Mouse (Mus musculus) right cerebral cortex, postnatal 4 days (tissue): ENCODE results near the gene Cd248.

Experiments
- DNase-seq: peaks from one replicate; pipeline ENCODE4 v3.0.0-alpha.2; 2022

The Cd248 gene

GRCm38 (mm10) chr19:5067867-5068569 is at the start of gene Cd248:
Gene Cd248 (plus strand): TSS chr19:5068078.
- peak; percentile 58 for DNase-seq

- DNase-seq, result no peak
Measured at GRCm38 (mm10) chr19:5018191-5018590, 49.7 kb upstream of the Cd248 start.

DNA sequence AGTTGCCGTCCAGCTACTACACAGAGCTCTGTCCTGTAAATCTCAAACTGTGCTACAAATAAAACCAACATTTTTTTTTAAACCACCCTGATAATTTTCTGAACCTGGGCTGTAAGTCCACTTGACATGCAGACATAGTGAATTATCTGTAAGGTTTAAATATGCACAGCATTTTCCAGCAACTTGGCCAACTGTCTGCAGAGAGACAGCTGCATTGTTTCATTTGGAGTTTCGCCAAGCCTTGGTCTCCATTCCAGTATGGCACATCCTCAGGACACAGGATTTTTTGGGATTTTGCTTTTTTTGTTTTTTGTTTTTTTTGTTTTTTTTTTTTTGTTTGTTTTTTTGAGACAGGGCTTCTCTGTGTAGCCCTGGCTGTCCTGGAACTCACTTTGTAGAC is 46.5 kb upstream of the Cd248 start:
- no peak for DNase-seq

- peak; percentile 84 for DNase-seq
Measured at GRCm38 (mm10) chr19:5023621-5024479, 44.0 kb upstream of the Cd248 start, which contains the start of gene Slc29a2. Gene Slc29a2 (plus strand): TSS chr19:5023860.

- DNase-seq, result no peak
Measured at GRCm38 (mm10) chr19:5026111-5026510, 41.8 kb upstream of the Cd248 start.

- DNase-seq, result no peak
Measured at GRCm38 (mm10) chr19:5032686-5033085, 35.2 kb upstream of the Cd248 start.

GRCm38 (mm10) chr19:5036577-5036976 is 31.3 kb upstream of the Cd248 start:
- DNase-seq, result no peak

DNA sequence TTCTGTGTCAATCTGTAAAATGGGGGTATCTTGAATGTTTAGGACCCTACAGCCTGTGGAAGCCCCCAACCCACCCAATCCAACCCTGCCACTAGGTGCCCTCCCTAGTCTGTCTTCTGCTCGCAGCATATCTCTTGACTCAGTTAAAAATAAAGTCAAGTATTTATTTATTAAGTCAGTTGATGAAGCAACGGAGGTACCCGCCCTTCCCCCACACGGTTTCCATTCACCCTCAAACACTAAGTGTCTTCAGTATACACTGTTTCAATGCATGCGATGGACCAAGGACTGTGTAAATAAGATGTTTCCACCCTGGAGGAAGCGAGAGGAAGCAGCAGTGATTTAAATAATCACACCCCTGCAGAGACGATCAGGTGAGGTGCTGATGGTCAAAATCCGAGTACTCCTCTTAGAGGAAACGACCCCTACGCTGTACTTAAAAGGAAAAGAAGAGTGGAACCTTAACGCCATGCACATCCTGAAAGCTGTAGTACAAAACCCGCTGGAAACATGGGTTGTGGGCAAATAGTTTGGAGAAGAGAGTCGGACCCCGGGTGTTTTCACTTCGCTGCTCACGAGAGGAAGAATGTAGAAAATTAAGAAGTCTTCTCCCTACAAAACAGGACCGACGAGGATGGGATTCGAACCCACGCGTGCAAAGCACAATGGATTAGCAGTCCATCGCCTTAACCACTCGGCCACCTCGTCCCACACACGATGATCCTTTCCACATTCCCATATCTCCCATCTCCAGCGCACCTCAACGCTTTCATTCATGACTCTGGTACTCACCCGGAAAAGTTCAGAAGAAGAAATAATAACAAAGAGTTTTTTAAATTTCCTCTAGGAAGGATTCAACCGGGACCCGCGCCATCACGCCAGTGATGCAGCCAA is 30.0 kb upstream of the Cd248 start:
- peak; percentile 82 for DNase-seq

DNA sequence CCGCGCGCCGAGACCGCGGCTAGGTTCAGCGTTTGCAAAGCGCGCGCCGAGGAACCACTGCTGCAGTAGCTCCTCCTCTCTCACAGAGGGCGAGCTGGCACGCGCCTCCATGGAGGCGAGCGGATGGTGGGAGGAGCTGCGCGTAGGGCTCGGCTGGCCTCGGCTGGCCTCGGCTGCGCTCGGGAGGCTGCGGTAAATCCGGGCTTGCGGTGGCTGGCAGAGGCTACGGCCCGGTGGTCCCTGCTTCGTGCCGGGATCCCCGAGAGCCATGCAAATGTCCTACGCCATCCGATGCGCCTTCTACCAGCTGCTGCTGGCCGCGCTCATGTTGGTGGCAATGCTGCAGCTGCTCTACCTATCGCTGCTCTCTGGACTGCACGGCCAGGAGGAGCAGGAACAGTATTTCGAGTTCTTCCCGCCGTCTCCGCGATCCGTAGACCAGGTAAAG is 29.1 kb upstream of the Cd248 start, which contains the start of the genes B4gat1 and AC124502.3:
B4gat1 (plus strand) TSS at position 118 of the 448 bp plus-strand sequence.
AC124502.3 (plus strand) TSS at position 183 of the 448 bp plus-strand sequence.
- DNase-seq, result peak; percentile 90

DNA sequence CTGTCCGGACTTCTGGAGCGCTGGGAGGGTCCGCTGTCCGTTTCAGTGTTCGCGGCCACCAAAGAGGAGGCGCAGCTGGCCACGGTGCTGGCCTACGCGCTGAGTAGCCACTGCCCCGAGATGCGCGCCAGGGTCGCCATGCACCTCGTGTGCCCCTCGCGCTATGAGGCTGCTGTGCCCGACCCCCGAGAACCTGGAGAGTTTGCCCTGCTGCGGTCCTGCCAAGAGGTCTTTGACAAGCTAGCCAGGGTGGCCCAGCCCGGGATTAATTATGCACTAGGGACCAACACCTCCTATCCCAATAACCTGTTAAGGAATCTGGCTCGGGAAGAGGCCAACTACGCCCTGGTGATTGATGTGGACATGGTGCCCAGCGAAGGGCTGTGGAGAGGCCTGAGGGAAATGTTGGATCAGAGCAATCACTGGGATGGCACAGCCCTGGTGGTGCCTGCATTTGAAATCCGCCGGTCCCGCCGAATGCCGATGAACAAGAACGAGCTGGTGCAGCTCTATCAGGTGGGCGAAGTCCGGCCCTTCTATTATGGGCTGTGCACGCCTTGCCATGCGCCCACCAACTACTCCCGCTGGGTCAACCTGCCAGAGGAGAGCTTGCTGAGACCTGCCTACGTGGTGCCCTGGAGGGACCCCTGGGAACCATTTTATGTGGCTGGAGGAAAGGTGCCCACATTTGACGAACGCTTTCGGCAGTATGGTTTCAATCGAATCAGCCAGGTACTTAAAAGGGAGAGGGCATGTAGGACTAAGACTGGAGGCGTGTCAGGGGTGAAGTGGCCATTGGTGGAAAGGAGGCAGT is 28.4 kb upstream of the Cd248 start:
- peak; percentile 34 for DNase-seq

GRCm38 (mm10) chr19:5040862-5041523 is 26.9 kb upstream of the Cd248 start, which contains the start of gene Brms1:
Gene Brms1 (plus strand): TSS chr19:5041354.
- peak; percentile 88 for DNase-seq

DNA sequence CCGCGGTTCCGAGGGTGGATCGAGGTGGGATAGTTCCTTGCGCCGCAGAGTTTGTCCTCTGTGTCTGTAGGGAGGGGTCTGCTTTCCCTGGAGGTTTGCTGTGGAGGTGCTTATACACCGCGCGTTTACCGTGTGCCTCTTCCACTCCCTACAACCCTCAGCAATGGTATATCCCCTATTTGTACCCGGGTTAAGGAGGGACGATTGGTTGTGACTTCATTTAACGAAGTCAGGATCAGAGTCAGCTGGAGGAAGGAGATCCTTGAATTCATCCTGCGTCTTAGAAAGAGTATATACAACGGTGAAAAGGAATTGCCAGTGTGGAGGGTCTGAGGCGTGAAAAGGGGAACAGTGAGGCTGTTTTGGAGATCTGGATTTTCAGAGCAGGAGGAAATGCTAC is 26.3 kb upstream of the Cd248 start:
- DNase-seq, result no peak

GRCm38 (mm10) chr19:5045531-5045930 is 22.3 kb upstream of the Cd248 start:
- DNase-seq, result no peak

DNA sequence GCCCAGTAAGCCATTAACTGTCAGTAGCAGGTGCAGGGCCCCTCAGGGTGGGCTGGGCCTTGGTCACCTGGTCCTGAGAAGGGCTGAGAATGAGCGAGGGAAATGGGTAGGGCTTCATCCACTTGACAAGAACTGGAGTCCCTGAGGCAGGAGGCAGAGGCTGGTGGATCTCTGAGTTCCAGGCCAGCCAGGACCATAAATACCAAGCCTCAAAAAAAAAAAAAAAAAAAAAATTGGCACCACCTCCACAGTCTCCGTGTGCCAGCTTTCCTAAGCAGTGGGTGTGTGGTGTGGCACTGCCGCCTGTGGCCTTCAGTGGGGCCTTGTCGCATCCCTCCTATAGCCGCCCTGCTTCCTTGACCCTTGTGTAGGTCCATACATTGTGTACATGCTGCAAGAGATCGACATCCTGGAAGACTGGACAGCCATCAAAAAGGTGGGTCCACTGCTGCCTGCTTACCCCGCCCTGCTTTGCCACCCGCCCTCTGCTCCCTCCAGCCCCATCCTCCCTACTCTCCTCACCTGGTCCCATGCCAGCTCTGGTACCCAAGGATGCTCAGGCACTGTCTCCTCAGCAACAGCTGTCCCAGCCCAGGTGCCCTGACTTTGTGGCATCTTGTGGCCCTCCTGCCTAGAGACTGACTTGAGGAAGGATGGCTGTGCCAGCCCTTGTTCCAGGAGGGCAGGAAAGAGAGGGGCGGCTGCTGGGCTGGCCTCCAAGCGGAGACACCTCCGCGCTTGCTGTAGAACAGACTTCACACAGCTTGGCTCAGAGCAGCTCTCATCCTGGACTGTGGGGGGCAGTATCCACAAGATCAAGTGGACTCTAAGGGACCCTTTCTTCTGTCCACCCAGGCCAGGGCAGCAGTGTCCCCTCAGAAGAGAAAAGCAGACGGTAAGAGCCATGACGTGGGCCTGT is 19.5 kb upstream of the Cd248 start:
- DNase-seq, result no peak

DNA sequence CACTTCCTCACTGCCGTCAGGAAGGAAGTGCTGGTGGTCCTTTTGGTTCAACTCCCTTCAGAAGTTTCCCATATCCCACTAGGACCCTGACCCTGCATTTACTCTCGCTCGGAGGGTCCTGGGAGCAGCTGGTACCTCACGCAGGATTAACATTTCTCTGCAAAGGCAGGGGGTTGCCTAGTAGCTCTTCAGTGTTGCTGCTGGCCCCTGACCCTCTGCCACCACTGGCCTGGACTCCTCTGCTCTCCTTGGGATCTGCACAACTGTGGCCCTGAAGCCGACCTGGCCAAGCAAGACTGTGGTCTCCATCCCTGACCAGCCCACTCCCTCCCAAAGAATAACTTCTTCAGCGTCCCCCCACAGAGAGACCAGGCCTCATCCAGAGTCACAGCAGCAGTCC is 18.6 kb upstream of the Cd248 start:
- DNase-seq, result no peak

- DNase-seq, result peak; percentile 42
Measured at GRCm38 (mm10) chr19:5050047-5050905, 17.6 kb upstream of the Cd248 start, which contains the start of gene Rin1. Gene Rin1 (plus strand): TSS chr19:5050481.

DNA sequence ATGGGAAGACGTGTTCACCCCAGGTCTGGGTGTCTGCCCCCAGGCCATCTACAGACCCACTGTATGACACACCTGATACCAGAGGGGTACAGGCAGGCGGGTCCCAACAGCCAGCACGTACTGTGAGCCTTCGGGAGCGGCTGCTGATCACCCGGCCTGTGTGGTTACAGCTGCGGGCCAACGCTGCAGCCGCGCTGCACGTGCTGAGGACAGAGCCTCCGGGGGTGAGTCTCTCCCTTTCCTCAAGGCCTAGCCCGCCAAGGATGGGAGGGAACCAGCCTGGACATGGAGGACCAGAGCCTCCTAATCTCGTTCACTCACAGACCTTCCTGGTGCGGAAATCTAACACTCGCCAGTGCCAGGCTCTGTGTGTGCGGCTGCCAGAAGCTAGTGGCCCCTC is 16.8 kb upstream of the Cd248 start:
- no peak for DNase-seq

DNA sequence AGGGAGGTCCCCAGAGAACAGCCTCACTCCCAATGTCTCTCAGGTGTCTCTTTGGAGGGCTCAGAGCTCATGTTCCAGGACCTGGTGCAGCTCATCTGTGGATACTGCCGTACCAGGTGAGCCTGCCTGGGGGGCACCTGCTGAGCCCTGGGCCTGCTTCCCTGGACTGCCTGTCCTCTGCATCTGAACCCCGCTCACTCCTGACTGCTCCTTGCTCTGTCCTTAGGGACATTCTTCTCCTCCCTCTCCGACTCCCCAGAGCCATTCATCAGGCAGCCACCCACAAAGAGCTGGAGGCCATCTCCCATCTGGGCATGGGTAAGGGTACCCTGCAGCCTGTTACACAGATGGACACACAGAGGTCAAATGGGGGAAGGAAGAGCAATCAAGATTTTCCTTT is 16.4 kb upstream of the Cd248 start:
- DNase-seq, result no peak
